Mouse (Mus musculus) kidney, embryonic 15.5 days (tissue): Measurements from ENCODE around the gene Polq. TPM values are rescaled to one million over a fixed set of nuclear protein-coding genes. Genes with fewer than 3 reads are reported as not detected.

Experiments used
- ATAC-seq: fragments of 200-750 bp; cut with Nextera tagmentation; replicated peaks from 2 replicates; pipeline ENCODE4 v1.8.0; 2017; ENCODE audit warnings: moderate TSS enrichment; ENCODE audit not compliant: low FRiP score
- H3K27ac ChIP-seq: fragments of 300-500 bp; sonication (generic); 2 replicates; pipeline ENCODE4 v1.5.1; 2015; ENCODE audit warnings: mild to moderate bottlenecking, inconsistent platforms
- H3K27me3 ChIP-seq: fragments of 300-500 bp; sonication (generic); 2 replicates; pipeline ENCODE4 v1.6.1; 2015; ENCODE audit warnings: inconsistent platforms
- H3K36me3 ChIP-seq: fragments of 300-500 bp; sonication (generic); 2 replicates; pipeline ENCODE4 v1.6.1; 2015; ENCODE audit warnings: inconsistent platforms
- H3K4me1 ChIP-seq: fragments of 300-500 bp; sonication (generic); 2 replicates; pipeline ENCODE4 v1.6.1; 2015; ENCODE audit warnings: inconsistent platforms
- H3K4me2 ChIP-seq: fragments of 300-500 bp; sonication (generic); 2 replicates; pipeline ENCODE4 v1.6.1; 2015; ENCODE audit warnings: moderate library complexity, mild to moderate bottlenecking, inconsistent platforms
- H3K4me3 ChIP-seq: fragments of 300-500 bp; sonication (generic); replicated peaks from 2 replicates; pipeline ENCODE4 v1.5.1; 2015; ENCODE audit warnings: mild to moderate bottlenecking, inconsistent platforms
- H3K9ac ChIP-seq: fragments of 300-500 bp; sonication (generic); 2 replicates; pipeline ENCODE4 v1.6.1; 2015; ENCODE audit warnings: mild to moderate bottlenecking, inconsistent platforms
- H3K9me3 ChIP-seq: fragments of 300-500 bp; sonication (generic); replicated peaks from 2 replicates; pipeline ENCODE4 v1.6.1; 2016; ENCODE audit warnings: inconsistent platforms
- WGBS: fragments of 180-500 bp; shearing (Covaris S2); methylation state at CpG from one replicate; pipeline ENCODE4 v1.1.7; 2015; ENCODE audit warnings: mixed read lengths; 5-methylcytosine and 5-hydroxymethylcytosine counted together
- polyA plus RNA-seq: library from polyadenylated mRNA; unstranded; fragments of >200 nt; fragmentation: Nextera tagmentation; extraction: Ambion mirVana; gene quantifications from 2 replicates; pipeline ENCODE4 v1.2.1, GENCODE M21; 2015

Polq gene
- 8.3 and 9.0 TPM in 2 replicates for polyA plus RNA-seq

DNA sequence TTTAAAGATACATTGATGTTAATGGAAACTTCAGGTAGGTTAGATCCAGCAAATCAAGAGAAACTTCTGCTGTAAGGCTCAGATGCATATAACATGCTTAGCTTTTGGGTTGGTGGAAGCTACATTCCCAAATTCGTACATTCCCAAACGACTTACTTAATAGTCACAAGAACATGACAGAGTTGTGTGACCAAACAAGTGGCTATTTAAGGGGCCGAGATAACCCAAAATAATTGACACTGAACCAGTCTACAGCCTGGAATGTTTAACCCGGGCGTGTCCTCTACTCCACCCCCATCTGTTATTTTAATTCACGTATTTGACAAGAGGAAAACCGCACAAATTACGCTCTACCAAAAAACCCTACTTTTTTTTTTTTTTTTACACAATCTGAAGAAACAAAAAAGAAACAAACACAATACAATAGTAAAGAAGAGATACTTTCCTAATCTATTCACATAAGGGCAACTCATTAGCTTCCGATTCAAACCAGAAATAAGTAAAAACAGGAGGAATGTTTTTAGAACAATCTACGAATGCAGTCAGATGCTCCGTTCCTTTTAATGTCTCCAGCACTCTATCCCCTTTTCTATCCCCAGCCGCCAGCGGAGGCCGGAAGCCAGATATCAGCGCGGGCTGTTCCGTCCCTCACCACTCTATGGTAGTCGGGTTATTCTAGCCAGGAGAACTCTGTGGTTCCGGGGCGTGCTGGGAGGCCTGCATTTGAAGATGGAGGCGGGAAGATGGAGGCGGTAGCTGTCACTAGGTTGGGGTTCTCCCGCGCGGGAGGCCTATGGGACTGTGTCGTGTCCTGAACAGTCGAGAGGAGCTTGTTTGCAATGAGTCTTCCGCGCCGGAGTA is at the start of gene Polq:
TSS of gene Polq (plus strand) at position 726 of the 861 bp plus-strand sequence.
- WGBS = 3% methylated on average over 30 of the region's 30 CpGs

GRCm38 (mm10) chr16:36963415-36963814 is 48.2 kb upstream of the Polq start:
- WGBS = 78% methylated on average over 4 of the region's 4 CpGs
- no peak for ATAC-seq
- Histone ChIP-seq H3K4me2 (no peak overlapping the region), H3K4me3 (no peak overlapping the region), H3K9me3 (no peaks in the 10 kb centered on the region), H3K27me3 (no peaks in the 10 kb centered on the region), H3K4me1 (no peaks in the 10 kb centered on the region), H3K9ac (no peak overlapping the region), H3K27ac (no peak overlapping the region), H3K36me3 (no peaks in the 10 kb centered on the region)

More for the DNA sequence above, at the start of gene Polq:
- peak within 1 kb of the TSS; percentile 77 for H3K9ac ChIP-seq
- no peaks in the 10 kb centered on the region for H3K9me3 ChIP-seq
- ATAC-seq = peak; percentile 98
- no peaks in the 10 kb centered on the region for H3K27me3 ChIP-seq
- H3K4me2 ChIP-seq = peak within 1 kb of the TSS; percentile 84
- 0 out of 2 replicates have a peak within 1 kb of the TSS, but pooled peaks have one; percentile 10 for H3K27ac ChIP-seq
- H3K4me3 ChIP-seq = peak within 1 kb of the TSS; percentile 74
- peaks cover 17% of the 10 kb centered on the region for H3K4me1 ChIP-seq
- H3K36me3 ChIP-seq = peaks cover 13% of the 10 kb centered on the region; the same call in 1 of the 2 replicates

DNA sequence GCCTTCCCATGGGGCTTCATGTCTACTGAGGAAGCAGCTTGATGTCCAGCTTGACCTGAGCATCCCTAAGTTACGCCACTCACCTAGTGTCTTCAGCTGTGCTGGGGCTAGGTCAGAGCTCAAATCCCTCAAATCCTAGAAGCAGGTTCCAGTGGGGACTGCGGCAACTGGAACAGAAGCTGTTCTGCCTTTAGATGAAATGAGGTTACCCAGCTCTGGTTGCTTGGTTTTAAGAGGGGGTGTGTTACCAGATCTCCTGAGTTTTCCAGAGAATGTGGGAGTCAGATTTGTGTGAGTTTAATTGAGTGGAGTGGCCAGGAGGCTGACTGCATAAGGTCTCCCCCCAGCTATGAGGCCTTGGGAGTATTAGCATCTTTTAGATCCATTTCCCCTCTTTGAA is 32.5 kb upstream of the Polq start:
- Histone ChIP-seq H3K27ac (no peak overlapping the region), H3K4me3 (no peak overlapping the region), H3K9me3 (no peaks in the 10 kb centered on the region), H3K4me1 (no peaks in the 10 kb centered on the region), H3K4me2 (no peak overlapping the region), H3K9ac (no peak overlapping the region), H3K27me3 (no peaks in the 10 kb centered on the region), H3K36me3 (no peaks in the 10 kb centered on the region)
- 86% methylated on average over 2 of the region's 2 CpGs for WGBS
- ATAC-seq = no peak

- H3K36me3 ChIP-seq = no peaks in the 10 kb centered on the region
- no peak overlapping the region for H3K4me2 ChIP-seq
- no peak overlapping the region for H3K4me3 ChIP-seq
- no peaks in the 10 kb centered on the region for H3K4me1 ChIP-seq
- WGBS = 74% methylated on average over 1 of the region's 1 CpGs
- H3K27ac ChIP-seq = no peak overlapping the region
- no peaks in the 10 kb centered on the region for H3K27me3 ChIP-seq
- H3K9me3 ChIP-seq = no peaks in the 10 kb centered on the region
- ATAC-seq = no peak
- H3K9ac ChIP-seq = no peak overlapping the region
Observed at GRCm38 (mm10) chr16:36983796-36984195, 27.8 kb upstream of the Polq start.

GRCm38 (mm10) chr16:36985636-36986042 is 25.9 kb upstream of the Polq start:
- Histone ChIP-seq H3K27ac (no peak overlapping the region), H3K4me3 (no peak overlapping the region), H3K4me1 (no peaks in the 10 kb centered on the region), H3K4me2 (no peak overlapping the region), H3K9ac (no peak overlapping the region), H3K27me3 (no peaks in the 10 kb centered on the region), H3K9me3 (no peaks in the 10 kb centered on the region), H3K36me3 (no peaks in the 10 kb centered on the region)
- ATAC-seq = no peak
- 62% methylated on average over 5 of the region's 5 CpGs for WGBS

GRCm38 (mm10) chr16:36987399-36987798 is 24.2 kb upstream of the Polq start:
- ATAC-seq = no peak
- H3K4me1 ChIP-seq = no peaks in the 10 kb centered on the region
- H3K4me2 ChIP-seq = no peak overlapping the region
- no peak overlapping the region for H3K9ac ChIP-seq
- H3K9me3 ChIP-seq = no peaks in the 10 kb centered on the region
- H3K4me3 ChIP-seq = no peak overlapping the region
- no peaks in the 10 kb centered on the region for H3K36me3 ChIP-seq
- H3K27me3 ChIP-seq = no peaks in the 10 kb centered on the region
- H3K27ac ChIP-seq = 0 out of 2 replicates have a peak overlapping the region, but pooled peaks have one; percentile 13
- WGBS = 77% methylated on average over 2 of the region's 2 CpGs

DNA sequence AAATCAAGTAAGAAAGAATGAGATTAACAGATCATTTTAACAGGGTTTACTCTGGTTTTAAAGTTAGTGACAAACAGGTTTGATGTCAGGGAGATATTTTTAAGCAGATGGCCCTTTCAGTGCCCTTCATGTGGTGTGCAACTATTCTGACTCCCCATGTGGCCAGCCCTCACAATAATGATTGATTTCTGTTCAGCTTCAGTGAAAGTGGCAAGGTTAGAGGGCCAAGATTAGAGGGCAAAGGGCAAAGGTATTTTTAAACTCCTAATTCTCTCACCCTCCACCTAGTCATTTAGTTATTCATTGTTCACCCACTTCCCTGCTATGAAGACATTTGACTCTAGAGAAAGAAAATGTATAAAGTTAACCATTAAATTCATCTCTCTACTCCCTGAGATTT is 23.5 kb upstream of the Polq start:
- no peak overlapping the region for H3K4me3 ChIP-seq
- ATAC-seq = no peak
- no peaks in the 10 kb centered on the region for H3K36me3 ChIP-seq

GRCm38 (mm10) chr16:36989493-36989892 is 22.1 kb upstream of the Polq start:
- Histone ChIP-seq H3K9me3 (no peaks in the 10 kb centered on the region), H3K36me3 (no peaks in the 10 kb centered on the region), H3K4me1 (no peaks in the 10 kb centered on the region), H3K27ac (no peak overlapping the region), H3K4me2 (peak overlapping the region; percentile 27), H3K27me3 (no peaks in the 10 kb centered on the region), H3K9ac (no peak overlapping the region), H3K4me3 (0 out of 2 replicates have a peak overlapping the region, but pooled peaks have one; percentile 10)
- peak; percentile 47; the same call in 1 of the 2 replicates for ATAC-seq
- 58% methylated on average over 8 of the region's 8 CpGs for WGBS

More for the DNA sequence above, 23.5 kb upstream of the Polq start:
- H3K4me2 ChIP-seq = no peak overlapping the region
- no peak overlapping the region for H3K27ac ChIP-seq
- H3K9me3 ChIP-seq = no peaks in the 10 kb centered on the region
- H3K27me3 ChIP-seq = no peaks in the 10 kb centered on the region
- H3K9ac ChIP-seq = no peak overlapping the region
- no peaks in the 10 kb centered on the region for H3K4me1 ChIP-seq

DNA sequence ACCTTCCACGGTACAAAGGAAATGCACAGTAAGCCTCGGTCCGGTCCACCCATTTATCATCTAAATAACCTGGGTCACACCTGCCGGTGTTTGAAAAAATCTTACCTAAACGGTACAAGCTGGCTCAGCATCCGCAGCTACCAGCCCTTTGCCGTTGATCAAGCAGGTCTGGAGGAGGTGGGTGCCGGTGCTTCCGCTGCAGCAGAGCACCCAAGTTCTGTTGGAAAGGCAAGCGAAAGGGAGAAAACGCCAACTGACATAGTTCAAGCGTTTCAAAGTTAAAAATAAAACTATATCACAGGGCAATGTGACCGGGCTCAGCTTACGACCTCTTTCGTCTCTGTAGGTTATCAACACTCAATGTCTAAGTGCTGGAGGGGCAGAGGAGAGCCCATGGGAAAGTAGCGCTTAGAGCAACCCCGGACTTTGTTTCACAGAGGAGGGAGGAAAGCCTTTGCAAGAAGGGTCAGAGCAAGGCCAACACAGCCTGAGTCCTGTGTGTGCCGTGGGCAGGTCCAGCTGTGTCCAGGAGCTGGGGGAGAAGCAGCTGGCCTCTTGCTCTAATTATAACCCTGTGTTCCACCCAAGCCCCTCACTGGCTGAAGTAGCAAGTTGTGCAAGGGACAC is 21.5 kb upstream of the Polq start, which contains the start of gene Fbxo40:
TSS of gene Fbxo40 (minus strand) at position 469 of the 627 bp plus-strand sequence.
- no peak within 1 kb of the TSS for H3K27ac ChIP-seq
- no peaks in the 10 kb centered on the region for H3K4me1 ChIP-seq
- 60% methylated on average over 18 of the region's 18 CpGs for WGBS
- H3K4me2 ChIP-seq = peak within 1 kb of the TSS; percentile 27
- H3K4me3 ChIP-seq = 0 out of 2 replicates have a peak within 1 kb of the TSS, but pooled peaks have one; percentile 10
- no peaks in the 10 kb centered on the region for H3K9me3 ChIP-seq
- H3K36me3 ChIP-seq = no peaks in the 10 kb centered on the region
- ATAC-seq = peak; percentile 59; the same call in 1 of the 2 replicates
- no peaks in the 10 kb centered on the region for H3K27me3 ChIP-seq
- H3K9ac ChIP-seq = no peak within 1 kb of the TSS

- no peaks in the 10 kb centered on the region for H3K9me3 ChIP-seq
- H3K9ac ChIP-seq = no peak overlapping the region
- H3K4me3 ChIP-seq = no peak overlapping the region
- no peaks in the 10 kb centered on the region for H3K27me3 ChIP-seq
- 83% methylated on average over 6 of the region's 6 CpGs for WGBS
- no peaks in the 10 kb centered on the region for H3K4me1 ChIP-seq
- H3K4me2 ChIP-seq = no peak overlapping the region
- H3K27ac ChIP-seq = no peak overlapping the region
- H3K36me3 ChIP-seq = no peaks in the 10 kb centered on the region
- no peak for ATAC-seq
Observed at GRCm38 (mm10) chr16:36997650-36998049, 13.9 kb upstream of the Polq start.

GRCm38 (mm10) chr16:36999366-36999972 is 12.1 kb upstream of the Polq start:
- no peak for ATAC-seq
- no peaks in the 10 kb centered on the region for H3K9me3 ChIP-seq
- 85% methylated on average over 9 of the region's 9 CpGs for WGBS

GRCm38 (mm10) chr16:37009262-37009661 is 2.3 kb upstream of the Polq start:
- H3K4me1 ChIP-seq = peaks cover 17% of the 10 kb centered on the region
- H3K27ac ChIP-seq = no peak overlapping the region
- H3K27me3 ChIP-seq = no peaks in the 10 kb centered on the region
- H3K9ac ChIP-seq = no peak overlapping the region
- no peaks in the 10 kb centered on the region for H3K36me3 ChIP-seq
- H3K4me3 ChIP-seq = no peak overlapping the region
- no peak for ATAC-seq
- no peak overlapping the region for H3K4me2 ChIP-seq
- H3K9me3 ChIP-seq = no peaks in the 10 kb centered on the region
- WGBS = 67% methylated on average over 6 of the region's 6 CpGs

More at GRCm38 (mm10) chr16:36999366-36999972, 12.1 kb upstream of the Polq start:
- no peak overlapping the region for H3K9ac ChIP-seq
- no peak overlapping the region for H3K4me3 ChIP-seq
- H3K27ac ChIP-seq = no peak overlapping the region
- no peaks in the 10 kb centered on the region for H3K27me3 ChIP-seq
- H3K4me2 ChIP-seq = no peak overlapping the region
- no peaks in the 10 kb centered on the region for H3K36me3 ChIP-seq
- H3K4me1 ChIP-seq = no peaks in the 10 kb centered on the region
